Mouse (Mus musculus): ENCODE data around the gene Ppp1r12a. TPM values are rescaled to one million over a fixed set of nuclear protein-coding genes. Genes with fewer than 3 reads are reported as not detected.
"Not testable (repeated sequence)": the region's sequence is repeated elsewhere in the genome, so short reads cannot be mapped to it uniquely, and the experiment has no call there.

The Ppp1r12a gene
- polyA plus RNA-seq, 1 experiment from 2014 or later = 83.4 TPM

DNA sequence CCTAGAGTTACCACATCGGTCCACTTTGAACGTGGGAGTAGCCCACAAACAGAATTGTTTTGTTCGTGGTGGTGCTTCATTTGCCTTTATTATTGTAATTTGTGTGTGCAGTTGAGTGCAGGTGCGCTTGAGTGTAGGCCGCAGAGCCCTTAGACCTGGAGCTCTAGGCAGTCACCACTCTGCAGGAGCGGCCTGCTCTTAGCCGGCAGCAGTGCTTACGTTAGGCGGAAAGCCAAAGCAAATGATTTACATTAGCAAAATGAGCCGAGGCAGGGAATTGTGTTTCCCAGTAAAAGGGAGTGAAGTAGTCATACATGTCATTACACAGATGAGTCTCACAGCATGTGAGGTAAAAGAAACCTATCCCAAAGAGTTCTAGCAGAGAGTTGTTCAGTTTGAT lies 77.1 kb downstream of the Ppp1r12a start:
- ATAC-seq (ENCODE audit: low FRiP score, low read depth) = no peak
- 82% methylated on average over 10 of the region's 10 CpGs for WGBS
- H3K4me1 ChIP-seq = no peaks in the 10 kb centered on the region
- no peak overlapping the region for H3K4me2 ChIP-seq (replicated peaks)
- H3K36me3 ChIP-seq = peaks cover 21% of the 10 kb centered on the region
- H3K27me3 ChIP-seq (replicated peaks) = no peaks in the 10 kb centered on the region
- no peak overlapping the region for H3K4me3 ChIP-seq
- H3K27ac ChIP-seq = no peak overlapping the region
- no peaks in the 10 kb centered on the region for H3K9me3 ChIP-seq
- no peak overlapping the region for H3K9ac ChIP-seq

DNA sequence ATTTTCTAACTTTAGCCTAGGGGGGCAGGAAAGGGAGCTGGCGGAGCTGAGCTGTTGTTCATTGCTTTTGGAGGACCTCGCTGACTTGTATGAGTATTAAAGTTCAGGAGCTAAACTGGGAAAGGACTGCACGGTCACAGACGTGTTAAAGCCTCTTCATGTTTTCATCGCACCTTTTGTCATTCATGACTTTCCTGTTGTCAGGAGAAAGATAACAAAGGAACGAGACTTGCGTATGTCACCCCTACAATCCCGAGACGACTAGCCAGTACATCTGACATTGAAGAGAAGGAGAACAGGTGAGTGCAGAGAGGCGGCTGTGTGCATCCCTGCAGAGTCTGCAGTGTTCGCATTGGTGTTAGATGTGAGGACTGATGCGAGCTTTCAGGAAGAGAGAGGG lies 88.7 kb downstream of the Ppp1r12a start:
- 89% methylated on average over 12 of the region's 12 CpGs for WGBS

GRCm38 (mm10) chr10:108251181-108251580 lies 89.2 kb downstream of the Ppp1r12a start:
- no peak for ATAC-seq (ENCODE audit: low FRiP score, low read depth)
- no peak overlapping the region for H3K4me2 ChIP-seq (replicated peaks)
- no peak overlapping the region for H3K27ac ChIP-seq
- H3K9ac ChIP-seq = no peak overlapping the region
- no peaks in the 10 kb centered on the region for H3K9me3 ChIP-seq
- H3K27me3 ChIP-seq (replicated peaks) = no peaks in the 10 kb centered on the region
- no peaks in the 10 kb centered on the region for H3K4me1 ChIP-seq
- H3K36me3 ChIP-seq = peaks cover 39% of the 10 kb centered on the region
- no peak overlapping the region for H3K4me3 ChIP-seq
- WGBS = 64% methylated on average over 1 of the region's 2 CpGs

More for the DNA sequence above, 88.7 kb downstream of the Ppp1r12a start:
- ATAC-seq (ENCODE audit: low FRiP score, low read depth) = no peak
- Histone ChIP-seq H3K4me2 (replicated peaks) (no peak overlapping the region), H3K27ac (no peak overlapping the region), H3K36me3 (peaks cover 35% of the 10 kb centered on the region), H3K9ac (no peak overlapping the region), H3K9me3 (no peaks in the 10 kb centered on the region), H3K4me3 (no peak overlapping the region), H3K27me3 (replicated peaks) (no peaks in the 10 kb centered on the region), H3K4me1 (no peaks in the 10 kb centered on the region)

- ATAC-seq (ENCODE audit: low FRiP score, low read depth) = no peak
- Histone ChIP-seq H3K9ac (no peak overlapping the region), H3K9me3 (no peaks in the 10 kb centered on the region), H3K4me2 (replicated peaks) (no peak overlapping the region), H3K36me3 (peaks cover 34% of the 10 kb centered on the region), H3K4me1 (no peaks in the 10 kb centered on the region), H3K4me3 (no peak overlapping the region), H3K27me3 (replicated peaks) (no peaks in the 10 kb centered on the region), H3K27ac (no peak overlapping the region)
- WGBS = 90% methylated on average over 7 of the region's 7 CpGs
Measured at GRCm38 (mm10) chr10:108255812-108256376, 93.9 kb downstream of the Ppp1r12a start.

- Histone ChIP-seq H3K27ac (no peak overlapping the region), H3K4me3 (no peak overlapping the region)
- ATAC-seq (ENCODE audit: low FRiP score, low read depth) = no peak
Measured at GRCm38 (mm10) chr10:108260931-108261330, 98.9 kb downstream of the Ppp1r12a start.

DNA sequence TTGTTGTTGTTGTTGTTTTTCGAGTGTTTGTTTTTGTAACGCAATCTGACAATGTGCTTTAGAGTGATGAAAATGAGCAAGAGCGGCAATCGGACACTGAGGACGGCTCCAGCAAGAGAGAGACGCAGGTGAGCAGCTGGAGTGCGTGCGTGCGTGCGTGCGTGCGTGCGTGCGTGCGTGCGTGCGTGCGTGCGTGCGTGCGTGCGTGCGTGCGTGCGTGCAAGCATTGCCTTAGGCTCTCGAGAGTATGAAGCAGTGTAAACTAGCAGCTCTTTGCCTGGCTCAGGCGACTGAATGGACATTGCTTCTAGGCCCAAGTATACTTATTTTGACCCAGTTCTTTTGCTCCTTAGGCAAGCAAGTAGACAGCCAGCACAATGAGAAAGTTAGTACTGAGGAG lies 102.6 kb downstream of the Ppp1r12a start:
- Histone ChIP-seq H3K4me1 (no peaks in the 10 kb centered on the region), H3K4me3 (no peak overlapping the region), H3K9me3 (no peaks in the 10 kb centered on the region), H3K36me3 (peaks cover 40% of the 10 kb centered on the region), H3K9ac (no peak overlapping the region), H3K27me3 (replicated peaks) (no peaks in the 10 kb centered on the region), H3K27ac (no peak overlapping the region), H3K4me2 (replicated peaks) (no peak overlapping the region)
- no peak for ATAC-seq (ENCODE audit: low FRiP score, low read depth)
- WGBS = 95% methylated on average over 27 of the region's 27 CpGs

More at GRCm38 (mm10) chr10:108260931-108261330, 98.9 kb downstream of the Ppp1r12a start:
- H3K27me3 ChIP-seq (replicated peaks) = no peaks in the 10 kb centered on the region
- peaks cover 33% of the 10 kb centered on the region for H3K36me3 ChIP-seq
- 94% methylated on average over 10 of the region's 10 CpGs for WGBS
- no peak overlapping the region for H3K9ac ChIP-seq
- H3K4me2 ChIP-seq (replicated peaks) = no peak overlapping the region
- no peaks in the 10 kb centered on the region for H3K9me3 ChIP-seq
- no peaks in the 10 kb centered on the region for H3K4me1 ChIP-seq

- Histone ChIP-seq H3K27me3 (replicated peaks) (no peaks in the 10 kb centered on the region), H3K4me1 (no peaks in the 10 kb centered on the region), H3K4me2 (replicated peaks) (no peak overlapping the region), H3K9ac (no peak overlapping the region), H3K27ac (no peak overlapping the region), H3K9me3 (no peaks in the 10 kb centered on the region), H3K36me3 (peaks cover 49% of the 10 kb centered on the region), H3K4me3 (no peak overlapping the region)
- no peak for ATAC-seq (ENCODE audit: low FRiP score, low read depth)
- 90% methylated on average over 7 of the region's 7 CpGs for WGBS
Measured at GRCm38 (mm10) chr10:108271201-108271600, 109.2 kb downstream of the Ppp1r12a start.

DNA sequence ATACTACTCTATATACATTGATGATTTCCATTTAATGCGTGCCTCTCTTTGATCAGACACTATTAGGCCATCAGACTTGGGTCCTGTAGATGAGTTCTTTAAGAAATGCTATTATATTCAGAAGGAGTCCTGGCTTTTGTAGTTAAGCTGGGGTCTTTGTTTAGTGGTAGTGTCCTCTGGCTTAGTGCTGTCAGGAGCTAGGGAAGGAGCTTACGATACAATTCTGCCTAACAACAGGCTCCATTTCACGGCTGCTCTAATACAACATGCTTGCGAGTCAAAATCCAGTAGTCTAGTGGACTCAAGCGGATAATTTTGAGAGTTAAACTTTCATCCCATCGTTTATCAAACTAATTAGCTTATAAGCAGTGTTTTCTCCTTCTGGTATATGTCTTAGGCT lies 114.7 kb downstream of the Ppp1r12a start:
- peaks cover 43% of the 10 kb centered on the region for H3K36me3 ChIP-seq
- no peak overlapping the region for H3K27ac ChIP-seq
- ATAC-seq (ENCODE audit: low FRiP score, low read depth) = no peak
- H3K9ac ChIP-seq = no peak overlapping the region
- no peaks in the 10 kb centered on the region for H3K4me1 ChIP-seq
- 73% methylated on average over 6 of the region's 6 CpGs for WGBS
- no peaks in the 10 kb centered on the region for H3K9me3 ChIP-seq
- H3K4me3 ChIP-seq = no peak overlapping the region
- no peaks in the 10 kb centered on the region for H3K27me3 ChIP-seq (replicated peaks)
- H3K4me2 ChIP-seq (replicated peaks) = no peak overlapping the region

- WGBS = 92% methylated on average over 7 of the region's 7 CpGs
- H3K36me3 ChIP-seq = peaks cover 40% of the 10 kb centered on the region
Measured at GRCm38 (mm10) chr10:108277198-108277597, 115.2 kb downstream of the Ppp1r12a start.

DNA sequence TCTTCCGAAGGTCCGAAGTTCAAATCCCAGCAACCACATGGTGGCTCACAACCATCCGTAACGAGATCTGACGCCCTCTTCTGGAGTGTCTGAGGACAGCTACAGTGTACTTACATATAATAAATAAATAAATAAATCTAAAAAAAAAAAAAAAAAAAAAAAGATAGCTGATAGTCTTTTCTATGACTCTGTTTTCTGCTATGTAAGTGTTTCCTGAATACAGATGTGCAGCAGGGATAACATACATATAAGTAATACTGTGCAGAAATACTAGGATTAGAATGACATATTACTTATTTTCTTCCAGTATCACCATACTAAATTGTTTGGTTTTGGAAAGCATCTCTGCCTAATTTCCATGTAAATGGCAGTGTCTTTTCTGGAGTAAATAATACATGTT lies 119.1 kb downstream of the Ppp1r12a start:
- ATAC-seq (ENCODE audit: low FRiP score, low read depth); H3K27ac ChIP-seq; H3K4me3 ChIP-seq; H3K9ac ChIP-seq; H3K27me3 ChIP-seq (replicated peaks); H3K9me3 ChIP-seq; H3K4me2 ChIP-seq (replicated peaks); H3K4me1 ChIP-seq: not testable (repeated sequence)
- 98% methylated on average over 3 of the region's 5 CpGs for WGBS
- peaks cover 24% of the 10 kb centered on the region for H3K36me3 ChIP-seq

More at GRCm38 (mm10) chr10:108277198-108277597, 115.2 kb downstream of the Ppp1r12a start:
- H3K27me3 ChIP-seq (replicated peaks) = no peaks in the 10 kb centered on the region
- no peak overlapping the region for H3K27ac ChIP-seq
- no peak overlapping the region for H3K4me2 ChIP-seq (replicated peaks)
- no peak overlapping the region for H3K9ac ChIP-seq
- ATAC-seq (ENCODE audit: low FRiP score, low read depth) = no peak
- H3K9me3 ChIP-seq = no peaks in the 10 kb centered on the region
- H3K4me3 ChIP-seq = no peak overlapping the region
- H3K4me1 ChIP-seq = no peaks in the 10 kb centered on the region

DNA sequence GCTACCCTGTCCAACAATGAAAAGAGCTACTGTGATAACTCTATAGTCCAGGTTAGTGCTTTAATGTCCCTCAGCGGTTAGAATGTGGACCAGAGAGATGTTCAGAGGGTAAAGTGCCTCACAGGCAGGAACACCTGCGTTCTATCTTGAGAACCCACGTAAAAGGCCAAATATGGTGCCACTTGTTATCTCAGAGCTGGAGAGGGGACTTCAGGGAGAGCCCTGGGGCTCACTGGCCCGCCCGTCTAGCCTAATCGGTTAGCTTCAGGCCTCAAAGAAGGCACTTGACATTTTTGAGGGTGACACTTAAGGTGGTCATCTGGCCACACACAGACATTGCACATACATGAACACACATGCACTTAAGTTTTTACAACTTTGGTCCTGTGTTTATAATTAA lies 120.4 kb downstream of the Ppp1r12a start:
- no peak overlapping the region for H3K4me2 ChIP-seq (replicated peaks)
- no peaks in the 10 kb centered on the region for H3K27me3 ChIP-seq (replicated peaks)
- 94% methylated on average over 6 of the region's 6 CpGs for whole genome bisulfite sequencing
- H3K9ac ChIP-seq = no peak overlapping the region
- peaks cover 18% of the 10 kb centered on the region; the same call in 1 of the 2 replicates for H3K36me3 ChIP-seq
- H3K9me3 ChIP-seq = no peaks in the 10 kb centered on the region
- no peaks in the 10 kb centered on the region for H3K4me1 ChIP-seq
- no peak overlapping the region for H3K4me3 ChIP-seq
- H3K27ac ChIP-seq = no peak overlapping the region
- no peak for ATAC-seq (ENCODE audit: low FRiP score, low read depth)

DNA sequence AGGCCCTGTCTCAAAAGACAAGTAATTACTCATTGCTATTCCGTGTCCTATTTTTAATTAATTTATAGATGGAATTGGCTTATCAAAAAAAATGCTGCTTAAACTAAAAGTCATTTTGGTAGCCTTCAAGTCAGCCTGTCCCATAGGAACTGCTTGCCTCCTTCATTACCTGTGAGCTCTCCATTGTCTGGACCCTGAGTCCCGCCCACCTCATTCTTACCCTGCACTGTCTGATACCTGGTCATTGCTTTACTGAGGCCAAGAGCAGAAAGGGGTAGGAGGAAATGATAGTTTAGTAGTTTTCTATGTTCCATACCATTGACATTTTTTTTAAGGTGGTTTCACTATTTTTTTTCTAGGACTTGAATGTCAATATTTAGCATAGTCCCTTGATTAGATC lies 121.4 kb downstream of the Ppp1r12a start:
- peaks cover 13% of the 10 kb centered on the region; the same call in 1 of the 2 replicates for H3K36me3 ChIP-seq
- no peaks in the 10 kb centered on the region for H3K9me3 ChIP-seq
- 92% methylated on average over 2 of the region's 2 CpGs for WGBS
- H3K27ac ChIP-seq = no peak overlapping the region
- H3K4me1 ChIP-seq = no peaks in the 10 kb centered on the region
- ATAC-seq (ENCODE audit: low FRiP score, low read depth) = no peak
- no peak overlapping the region for H3K4me3 ChIP-seq
- no peak overlapping the region for H3K9ac ChIP-seq
- H3K27me3 ChIP-seq (replicated peaks) = no peaks in the 10 kb centered on the region
- no peak overlapping the region for H3K4me2 ChIP-seq (replicated peaks)

- H3K36me3 ChIP-seq = peaks cover 13% of the 10 kb centered on the region; the same call in 1 of the 2 replicates
- no peaks in the 10 kb centered on the region for H3K27me3 ChIP-seq (replicated peaks)
- H3K4me2 ChIP-seq (replicated peaks) = no peak overlapping the region
- WGBS = 90% methylated on average over 4 of the region's 4 CpGs
- H3K9ac ChIP-seq = no peak overlapping the region
- no peak overlapping the region for H3K27ac ChIP-seq
- H3K9me3 ChIP-seq = no peaks in the 10 kb centered on the region
- H3K4me1 ChIP-seq = no peaks in the 10 kb centered on the region
- H3K4me3 ChIP-seq = no peak overlapping the region
- ATAC-seq (ENCODE audit: low FRiP score, low read depth) = no peak
Measured at GRCm38 (mm10) chr10:108283837-108284236, 121.8 kb downstream of the Ppp1r12a start.

Data from neural tube, embryonic 12.5 days (tissue).